Mouse (Mus musculus) granulocyte monocyte progenitor cell, adult 5-6 weeks (primary cell): ENCODE measurements around the gene Klhl32. TPM values are rescaled to one million over a fixed set of nuclear protein-coding genes. Genes with fewer than 3 reads are reported as not detected.

Experiments used
- ATAC-seq: replicated peaks from 2 replicates; pipeline ENCODE4 v1.8.0; 2016; ENCODE audit warnings: mild to moderate bottlenecking, moderate TSS enrichment, inconsistent platforms; ENCODE audit not compliant: poor library complexity, severe bottlenecking
- total RNA-seq, 2 experiments: library from RNA; stranded (forward) in 1 of 2; stranded (reverse) in 1 of 2; fragments of 200-712, 200-1000 nt in 1 of 2; fragments of >200 nt in 1 of 2; fragmentation: Nextera tagmentation in 1 of 2; gene quantifications; 2 replicates each; pipeline ENCODE4 v1.2.3; 2014 to 2017

The Klhl32 gene
- total RNA-seq, 2 experiments from 2014 or later, result under 0.01 TPM; not detected in 1

DNA sequence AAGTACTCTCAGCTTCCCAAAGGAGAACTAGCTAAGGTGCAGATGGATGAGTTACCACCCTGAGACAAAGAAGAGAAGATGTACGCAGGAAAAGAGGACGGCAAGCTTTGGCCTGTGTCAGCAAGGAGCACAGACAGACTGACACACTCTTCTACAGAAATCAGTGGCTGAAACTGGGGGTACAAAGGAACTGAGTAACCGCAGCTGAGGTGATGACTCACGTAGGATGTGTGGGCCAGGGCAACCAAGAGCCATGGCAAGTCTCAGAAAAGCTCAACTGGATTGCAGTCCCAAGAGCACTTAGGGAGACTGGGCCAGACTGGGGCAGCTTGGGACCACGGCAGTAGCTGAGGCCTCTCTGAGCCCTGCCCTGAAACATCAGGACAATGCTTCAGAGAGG is 53.6 kb downstream of the Klhl32 start:
- ATAC-seq, result no peak

DNA sequence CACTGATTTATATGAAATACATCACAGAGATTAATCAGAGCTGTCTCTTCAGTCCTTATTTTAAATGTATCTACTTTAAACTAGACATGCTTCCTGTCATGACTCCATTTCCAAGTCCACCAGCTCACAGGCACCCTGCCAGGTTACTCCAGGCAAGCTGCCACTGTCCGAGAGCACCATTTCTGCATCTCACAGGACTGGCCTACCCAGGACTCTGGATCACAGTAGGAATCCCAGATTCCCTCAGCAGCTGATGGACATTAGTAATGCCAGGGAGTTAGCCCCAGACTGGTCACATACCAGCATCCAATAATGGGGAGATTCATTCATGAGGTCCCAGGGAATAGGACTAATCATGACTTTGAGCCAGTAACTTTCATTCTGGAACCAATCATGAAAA is 54.7 kb downstream of the Klhl32 start:
- ATAC-seq, result no peak

DNA sequence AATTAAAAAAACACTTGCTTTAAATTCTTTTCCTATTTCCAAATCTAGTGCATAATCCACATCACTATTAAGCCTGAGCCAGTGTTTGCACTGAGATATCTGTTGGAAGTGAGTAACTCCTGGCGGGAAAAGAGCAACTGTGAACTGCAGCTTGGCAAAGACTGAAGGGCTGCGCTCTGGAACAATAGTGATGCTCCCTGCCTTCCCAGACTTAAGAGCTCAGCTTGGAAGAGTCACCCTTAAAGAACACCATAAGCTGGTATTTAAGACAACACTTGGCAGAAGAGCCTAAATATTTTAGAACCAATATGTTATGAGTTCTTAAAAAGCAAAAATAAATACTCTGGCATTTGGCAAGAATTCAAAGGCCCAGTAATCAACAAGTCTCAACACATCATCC is 55.7 kb downstream of the Klhl32 start:
- ATAC-seq, result no peak

GRCm38 (mm10) chr4:24793726-24794345 is 57.1 kb downstream of the Klhl32 start:
- ATAC-seq, result no peak

GRCm38 (mm10) chr4:24792416-24792981 is 58.4 kb downstream of the Klhl32 start:
- ATAC-seq, result no peak

- ATAC-seq, result no peak
Observed at GRCm38 (mm10) chr4:24789331-24789730, 61.6 kb downstream of the Klhl32 start.

DNA sequence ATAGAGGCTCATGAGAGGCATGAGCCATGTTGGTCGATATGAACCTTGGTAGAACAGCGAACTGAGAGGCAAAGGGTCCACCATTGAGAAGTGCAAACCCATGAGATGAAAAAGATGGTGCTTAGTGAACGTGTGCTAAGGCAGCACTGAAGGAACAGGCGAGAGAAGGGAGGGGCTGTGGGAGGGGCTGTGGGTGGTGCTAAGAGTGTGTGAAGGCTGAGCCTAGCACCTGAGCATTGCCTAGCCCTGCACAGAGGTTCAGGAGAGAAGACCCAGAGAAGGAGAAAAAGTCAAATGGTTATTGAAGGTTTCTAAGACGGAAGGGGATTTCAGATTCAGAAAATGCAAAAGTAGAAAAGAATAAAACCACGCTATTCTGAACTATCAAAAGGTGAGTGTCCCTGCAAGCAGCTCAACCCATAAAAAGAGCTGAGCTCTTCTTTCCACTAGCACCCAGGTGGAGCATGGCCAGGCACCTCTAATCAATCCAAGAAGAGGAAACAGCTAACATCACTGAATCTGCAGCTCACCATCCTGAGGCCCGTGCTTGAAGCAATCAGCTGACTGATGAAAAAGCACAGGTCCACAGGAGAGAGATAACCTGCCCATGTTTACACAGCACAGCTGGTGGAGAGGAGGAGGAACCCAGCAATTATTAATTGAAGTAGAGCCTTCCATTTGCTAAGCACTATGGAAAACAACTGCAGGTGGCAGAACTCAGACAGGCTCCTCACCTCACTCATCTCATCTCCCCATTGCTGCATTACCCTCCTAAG is 65.0 kb downstream of the Klhl32 start:
- ATAC-seq, result no peak

DNA sequence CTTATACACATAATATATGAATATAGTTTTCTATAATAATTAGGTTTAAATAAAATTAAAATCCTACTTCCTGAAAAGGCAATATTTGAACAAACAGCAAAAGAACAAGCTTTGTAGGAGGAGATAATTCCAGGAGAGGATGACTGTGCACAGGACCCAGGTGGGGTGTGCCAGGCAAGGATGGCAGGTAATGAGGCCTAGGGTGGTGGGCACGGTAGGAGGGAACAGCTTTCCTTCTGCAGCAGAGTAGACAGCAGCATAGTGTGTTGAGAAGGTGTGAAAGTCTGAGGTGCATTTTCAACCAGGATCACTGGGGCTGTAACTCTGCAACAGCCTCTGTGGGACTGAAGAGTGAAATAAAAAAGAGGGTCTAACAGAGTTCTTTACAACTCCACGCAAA is 85.0 kb downstream of the Klhl32 start:
- no peak for ATAC-seq

- no peak for ATAC-seq
Observed at GRCm38 (mm10) chr4:24765469-24765868, 85.5 kb downstream of the Klhl32 start.

GRCm38 (mm10) chr4:24764558-24764957 is 86.4 kb downstream of the Klhl32 start:
- ATAC-seq, result no peak

DNA sequence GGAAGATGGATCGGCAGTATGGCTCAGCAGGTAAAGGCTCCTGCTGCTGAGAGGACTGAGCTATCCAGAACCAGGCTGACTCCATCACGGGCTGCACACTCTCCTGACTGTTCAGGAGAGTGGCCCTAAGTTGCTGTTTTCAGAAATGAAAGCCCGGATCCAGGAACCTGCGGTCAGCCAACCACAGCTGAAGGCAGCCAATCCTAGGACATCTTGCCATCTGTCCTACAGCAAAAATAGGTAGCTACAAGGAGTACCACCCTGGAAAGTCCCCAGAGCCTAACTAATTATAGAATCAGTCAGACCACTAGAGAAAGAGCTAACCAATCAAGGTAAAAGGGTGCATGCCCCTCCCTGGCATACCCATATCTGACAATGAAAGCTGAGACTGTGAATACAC is 87.5 kb downstream of the Klhl32 start:
- ATAC-seq, result no peak

GRCm38 (mm10) chr4:24758954-24759353 is 92.0 kb downstream of the Klhl32 start:
- no peak for ATAC-seq

GRCm38 (mm10) chr4:24752517-24753208 is 98.3 kb downstream of the Klhl32 start:
- no peak for ATAC-seq

GRCm38 (mm10) chr4:24737080-24737479 is 113.8 kb downstream of the Klhl32 start:
- no peak for ATAC-seq

DNA sequence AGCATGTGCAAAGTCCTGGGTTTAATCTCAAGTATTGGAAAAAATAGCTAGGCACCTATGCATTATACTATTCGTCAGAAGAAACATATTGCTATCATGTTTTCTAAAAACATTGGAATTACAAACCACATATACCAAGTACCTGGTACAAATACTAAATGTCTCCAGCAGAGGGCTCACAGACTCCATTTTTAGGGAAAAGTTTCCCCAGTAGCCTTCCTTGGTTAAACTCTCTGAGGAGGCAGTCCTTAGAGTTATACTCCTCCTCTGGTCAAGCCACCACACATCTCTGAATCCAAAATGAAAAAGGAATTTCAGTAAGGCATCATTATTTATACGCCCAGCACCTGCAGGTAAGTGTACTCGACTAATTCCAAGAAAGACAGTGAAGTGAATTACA is 130.1 kb downstream of the Klhl32 start:
- no peak for ATAC-seq

GRCm38 (mm10) chr4:24715559-24715958 is 135.4 kb downstream of the Klhl32 start:
- no peak for ATAC-seq

GRCm38 (mm10) chr4:24714367-24714766 is 136.6 kb downstream of the Klhl32 start:
- ATAC-seq, result no peak

DNA sequence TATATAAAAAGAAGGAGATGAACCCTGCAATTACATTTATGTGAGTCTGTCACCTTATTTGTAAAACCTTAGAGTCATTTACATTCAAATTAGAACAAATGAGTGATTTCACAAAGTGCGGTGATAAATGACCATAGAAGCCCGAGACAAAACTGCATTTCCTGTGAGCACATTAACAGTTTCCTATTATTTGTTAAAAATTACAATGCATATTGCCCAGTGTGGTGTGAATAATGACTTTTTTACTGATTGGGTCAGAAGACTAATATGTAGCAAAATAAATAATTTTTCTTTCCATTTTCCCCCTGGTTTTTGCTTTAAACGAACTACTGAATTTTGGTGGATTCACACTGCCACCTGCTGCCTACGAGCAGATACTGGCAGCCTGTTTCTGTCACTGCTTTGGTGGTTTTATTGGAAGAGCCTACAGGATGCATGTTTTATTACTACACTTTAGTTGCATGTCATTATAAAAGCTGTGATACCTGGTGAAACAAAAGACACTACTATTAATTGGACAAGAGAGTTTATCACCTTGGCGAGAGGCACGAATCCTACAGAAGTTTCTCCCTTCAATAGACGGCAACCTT is 152.3 kb downstream of the Klhl32 start:
- no peak for ATAC-seq

- no peak for ATAC-seq
Observed at GRCm38 (mm10) chr4:24680080-24680479, 170.8 kb downstream of the Klhl32 start.

DNA sequence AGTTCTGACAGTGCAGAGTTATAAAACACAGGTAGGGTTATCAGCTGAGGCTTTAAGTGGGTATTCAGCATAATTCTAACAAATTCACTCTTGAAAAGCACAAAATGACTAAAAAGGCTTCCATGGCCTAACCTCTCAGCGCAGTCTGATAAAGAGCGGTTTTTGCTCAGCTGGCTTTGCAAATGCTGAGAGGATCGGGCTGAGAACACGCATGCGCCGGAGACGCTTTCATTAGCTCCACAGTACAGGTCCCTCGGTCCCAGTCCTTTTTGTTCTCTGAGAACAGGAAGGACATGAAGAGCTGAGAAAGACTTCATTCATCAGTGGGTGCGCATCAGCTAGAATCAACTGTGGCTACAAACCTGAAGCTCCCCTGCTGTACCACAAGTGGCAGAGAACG is 180.9 kb downstream of the Klhl32 start:
- ATAC-seq, result no peak

DNA sequence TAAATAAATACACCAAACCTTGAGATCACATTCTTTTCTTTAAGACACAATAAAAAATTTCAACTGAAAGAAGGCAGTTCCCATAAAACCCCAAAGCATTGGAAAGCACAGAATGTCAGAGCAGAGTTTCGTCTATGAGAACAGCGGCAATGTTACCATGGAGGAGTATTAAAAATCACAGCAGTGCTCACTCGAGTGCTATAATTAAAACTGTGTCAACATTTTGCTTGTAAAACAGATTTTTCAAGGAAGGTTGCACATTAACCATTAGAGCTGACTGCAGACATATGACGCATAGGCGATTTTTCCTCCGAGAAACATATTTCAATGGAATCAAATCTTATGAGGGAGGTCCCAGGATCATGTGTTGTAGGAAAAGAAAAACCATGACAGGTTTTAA is 191.7 kb downstream of the Klhl32 start:
- no peak for ATAC-seq
